In genomic region chr2:4711262-4711661, GRCm38 (mm10) we compare ENCODE assay signal across 13 mouse cellular contexts. TPM values are rescaled to one million over a fixed set of nuclear protein-coding genes. Genes with fewer than 3 reads are reported as not detected.
DNase-seq lines count a peak whose midpoint lies in the region; ATAC-seq and TF ChIP-seq lines count a peak whose summit lies in the region.
"Had no signal": no experiment of that assay in that cellular context is flagged by ENCODE, and none has a peak within 500 bp of the region (broad histone marks: within the 10 kb centered on the region; RNA-seq: fewer than 3 reads in every experiment).

No protein-coding gene starts in this region.

- 54% methylated on average over 5 of the region's 5 CpGs for WGBS in cerebellum, adult 2 months

- no peaks in the 10 kb centered on the region for H3K4me1 ChIP-seq in cerebellum, adult 2 months (ENCODE audit: control insufficient read depth, insufficient read depth, low read length)
- H3K4me1 ChIP-seq: embryonic facial prominence, embryonic 15.5 days; limb, embryonic 12.5 days had no signal

- no peak for DNase-seq in cerebellum, adult 2 months
- no peak for DNase-seq in cerebellum, adult 8-10 months
- peak; percentile 15 for DNase-seq in left cerebral cortex, postnatal 4 days
- no peak for DNase-seq in left cerebral cortex, adult 9 months (ENCODE audit: low spot score in 2 of 2)
- peak; percentile 74 for DNase-seq in ZHBTc4 (ENCODE audit: low read depth, low spot score)
- DNase-seq in urinary bladder, postnatal 36 days (ENCODE audit: low spot score in 2 of 2), result no peak
- DNase-seq: heart, adult 18-20 months; right cerebral cortex, postnatal 25 days had no signal

- no peak overlapping the region for H3K27ac ChIP-seq in cerebellum, adult 2 months (ENCODE audit: insufficient read depth, low read length)
- H3K27ac ChIP-seq: embryonic facial prominence, embryonic 15.5 days; limb, embryonic 12.5 days had no signal

- no peak for TF ChIP-seq POLR2A in cerebellum, adult 2 months (IDR thresholded peaks at IDR 0.05; ENCODE audit: borderline replicate concordance, insufficient read depth, low read length)

- intact Hi-C loops in left cerebral cortex, postnatal 4 days (cut with DNase I), result loop anchor here (10.0 kb wide), 1 partner anchor 56 kb away; the partner anchor contains the start of gene Prpf18

- TF ChIP-seq CTCF in cerebellum, adult 2 months (IDR thresholded peaks at IDR 0.05; ENCODE audit: borderline replicate concordance, insufficient read depth, low read depth, low read length), result 0 out of 2 replicates have a peak, but pooled peaks have one; percentile 2

- no peaks in the 10 kb centered on the region for H3K27me3 ChIP-seq in cerebellum, adult 2 months (ENCODE audit: control insufficient read depth, insufficient read depth, low read length)

- peak; percentile 83 for ATAC-seq in megakaryocyte progenitor cell, adult 5-6 weeks (replicated peaks; ENCODE audit: poor library complexity)
- no peak for ATAC-seq in erythroblast, adult 5-6 weeks (replicated peaks; ENCODE audit: low FRiP score, poor library complexity, severe bottlenecking)

- no peak overlapping the region for H3K4me3 ChIP-seq in cerebellum, adult 2 months (replicated peaks; ENCODE audit: insufficient read depth, low read depth, low read length)
- H3K4me3 ChIP-seq: embryonic facial prominence, embryonic 15.5 days; limb, embryonic 12.5 days had no signal

RNA-seq across cellular contexts. Expression of gene Bend7, which starts 6.4 kb away (rescaled TPM):
- 3.2 and 3.8 TPM in 2 replicates for polyA plus RNA-seq in cerebellum, adult 2 months (2012; rRNA removed)
- total RNA-seq in left cerebral cortex, postnatal 4 days (2021), result 1 to 10 TPM; 2.6 to 3.4 TPM
- 0.59 and 0.64 TPM in 2 replicates for total RNA-seq in megakaryocyte progenitor cell, adult 5-6 weeks (2015)
- 0.10 TPM in 1 of 2 replicates, not detected in the other for total RNA-seq in megakaryocyte progenitor cell, adult 5-6 weeks (2017)
- not detected in 2 replicates for total RNA-seq in erythroblast, adult 5-6 weeks (2015; ENCODE audit: low replicate concordance)
- total RNA-seq in erythroblast, adult 5-6 weeks (2017; ENCODE audit: low replicate concordance), result 0.14 TPM in 1 of 2 replicates, not detected in the other
- polyA plus RNA-seq: C2C12 had no signal

RNA-seq across cellular contexts. Expression of gene Prpf18, which starts 59.3 kb away (rescaled TPM):
- 45.7 and 47.8 TPM in 2 replicates for polyA plus RNA-seq in cerebellum, adult 2 months (2012; rRNA removed)
- total RNA-seq in left cerebral cortex, postnatal 4 days (2021), result 10 to 100 TPM; 33.1 to 35.4 TPM
- total RNA-seq in megakaryocyte progenitor cell, adult 5-6 weeks (2015), result 22.2 and 23.8 TPM in 2 replicates
- total RNA-seq in megakaryocyte progenitor cell, adult 5-6 weeks (2017), result 63.4 and 71.7 TPM in 2 replicates
- 66.9 and 78.2 TPM in 2 replicates for total RNA-seq in erythroblast, adult 5-6 weeks (2015; ENCODE audit: low replicate concordance)
- total RNA-seq in erythroblast, adult 5-6 weeks (2017; ENCODE audit: low replicate concordance), result 197 and 224 TPM in 2 replicates

Comparison
In these comparisons a context has a peak if more than half of its experiments do, and no peak if none do; other contexts are left out.
1. DNase-seq: peak in left cerebral cortex, postnatal 4 days (single experiment) and ZHBTc4 (single experiment); none in cerebellum, adult 2 months (0 of 2), cerebellum, adult 8-10 months (single experiment), left cerebral cortex, adult 9 months (0 of 2) and urinary bladder, postnatal 36 days (0 of 2).